Mouse (Mus musculus): Measurements from ENCODE around the gene Nelfa.
"Not testable (repeated sequence)": the region's sequence is repeated elsewhere in the genome, so short reads cannot be mapped to it uniquely, and the experiment has no call there.

The Nelfa gene

GRCm38 (mm10) chr5:33936120-33936707 is at the start of gene Nelfa:
Gene Nelfa (minus strand): TSS chr5:33936413.
- peak; percentile 97 for DNase-seq (ENCODE audit: low spot score)

GRCm38 (mm10) chr5:33983309-33984121 is 47.3 kb upstream of the Nelfa start, which contains the start of gene Gm1673:
Gene Gm1673 (plus strand): TSS chr5:33983433.
- DNase-seq (ENCODE audit: low spot score): peak; percentile 74

- no peak for DNase-seq (ENCODE audit: low spot score)
These were observed 46.6 kb upstream of the Nelfa start for GRCm38 (mm10) chr5:33982731-33983259.

- DNase-seq (ENCODE audit: low spot score): no peak
These were observed 40.1 kb upstream of the Nelfa start for GRCm38 (mm10) chr5:33976267-33976666.

- DNase-seq (ENCODE audit: low spot score): no peak
These were observed 38.5 kb upstream of the Nelfa start for GRCm38 (mm10) chr5:33974736-33975135.

- DNase-seq (ENCODE audit: low spot score): no peak
These were observed 23.2 kb upstream of the Nelfa start for GRCm38 (mm10) chr5:33959382-33959781.

- DNase-seq (ENCODE audit: low spot score): no peak
These were observed 19.7 kb upstream of the Nelfa start for GRCm38 (mm10) chr5:33955868-33956267.

GRCm38 (mm10) chr5:33954354-33954753 is 18.1 kb upstream of the Nelfa start:
- DNase-seq (ENCODE audit: low spot score): peak; percentile 21

- DNase-seq (ENCODE audit: low spot score): no peak
These were observed 17.4 kb upstream of the Nelfa start for GRCm38 (mm10) chr5:33953471-33954185.

- DNase-seq (ENCODE audit: low spot score): no peak
These were observed 12.1 kb upstream of the Nelfa start for GRCm38 (mm10) chr5:33948314-33948713.

GRCm38 (mm10) chr5:33947035-33947434 is 10.8 kb upstream of the Nelfa start:
- not testable (repeated sequence) for DNase-seq (ENCODE audit: low spot score)

GRCm38 (mm10) chr5:33938448-33938847 is 2.2 kb upstream of the Nelfa start:
- DNase-seq (ENCODE audit: low spot score): no peak

GRCm38 (mm10) chr5:33937230-33937629 is 1.0 kb upstream of the Nelfa start:
- no peak for DNase-seq (ENCODE audit: low spot score)

- DNase-seq (ENCODE audit: low spot score): no peak
These were observed 507 bp downstream of the Nelfa start for GRCm38 (mm10) chr5:33935700-33936111.

- no peak for DNase-seq (ENCODE audit: low spot score)
These were observed 1.3 kb downstream of the Nelfa start for GRCm38 (mm10) chr5:33934877-33935276.

- DNase-seq (ENCODE audit: low spot score): no peak
These were observed 2.1 kb downstream of the Nelfa start for GRCm38 (mm10) chr5:33934081-33934480.

- DNase-seq (ENCODE audit: low spot score): no peak
These were observed 3.8 kb downstream of the Nelfa start for GRCm38 (mm10) chr5:33932413-33932812.

- DNase-seq (ENCODE audit: low spot score): no peak
These were observed 10.0 kb downstream of the Nelfa start for GRCm38 (mm10) chr5:33926170-33926569.

- DNase-seq (ENCODE audit: low spot score): no peak
These were observed 13.6 kb downstream of the Nelfa start for GRCm38 (mm10) chr5:33922566-33922965.

GRCm38 (mm10) chr5:33921486-33922235 is 14.6 kb downstream of the Nelfa start:
- DNase-seq (ENCODE audit: low spot score): no peak

GRCm38 (mm10) chr5:33920924-33921323 is 15.3 kb downstream of the Nelfa start:
- DNase-seq (ENCODE audit: low spot score): no peak

- no peak for DNase-seq (ENCODE audit: low spot score)
These were observed 16.2 kb downstream of the Nelfa start for GRCm38 (mm10) chr5:33920037-33920436.
